Mouse (Mus musculus): ENCODE results near the gene Disc1.

- no peak for TF ChIP-seq CTCF (IDR thresholded peaks at IDR 0.05; ENCODE audit: low read depth)
- no peak for TF ChIP-seq EP300 (IDR thresholded peaks at IDR 0.05; ENCODE audit: low read depth)
Observed at GRCm38 (mm10) chr8:125271357-125271756, 217.4 kb downstream of the Disc1 start.
